Mouse (Mus musculus) hindbrain, postnatal 0 days (tissue): ENCODE measurements around the gene Fgfr2. TPM values are rescaled to one million over a fixed set of nuclear protein-coding genes. Genes with fewer than 3 reads are reported as not detected.

ENCODE experiments used
- ATAC-seq: fragments of 200-750 bp; cut with Nextera tagmentation; 2 replicates; pipeline ENCODE4 v1.8.0; 2017; ENCODE audit warnings: mild to moderate bottlenecking, moderate TSS enrichment, moderate library complexity
- DNase-seq: peaks from one replicate; pipeline ENCODE4 v3.0.0-alpha.2; 2015; ENCODE audit warnings: low spot score
- H3K27ac ChIP-seq: fragments of 300-500 bp; sonication (generic); 2 replicates; pipeline ENCODE4 v1.5.1; 2014; ENCODE audit warnings: mild to moderate bottlenecking
- H3K27me3 ChIP-seq: fragments of 300-500 bp; sonication (generic); 2 replicates; pipeline ENCODE4 v1.6.1; 2014; ENCODE audit warnings: low read length, mixed read lengths; ENCODE audit not compliant: insufficient read depth
- H3K36me3 ChIP-seq: fragments of 300-500 bp; sonication (generic); 2 replicates; pipeline ENCODE4 v1.6.1; 2014; ENCODE audit warnings: low read length, mixed read lengths; ENCODE audit not compliant: insufficient read depth
- H3K4me1 ChIP-seq: fragments of 300-500 bp; sonication (generic); 2 replicates; pipeline ENCODE4 v1.6.1; 2014; ENCODE audit warnings: antibody characterized with exemption, low read length, mixed read lengths; ENCODE audit not compliant: insufficient read depth
- H3K4me2 ChIP-seq: fragments of 300-500 bp; sonication (generic); 2 replicates; pipeline ENCODE4 v1.6.1; 2014; ENCODE audit warnings: low read depth, mild to moderate bottlenecking, low read length, moderate library complexity, mixed read lengths
- H3K4me3 ChIP-seq: fragments of 300-500 bp; sonication (generic); 2 replicates; pipeline ENCODE4 v1.5.1; 2014; ENCODE audit warnings: low read length
- H3K9ac ChIP-seq: fragments of 300-500 bp; sonication (generic); replicated peaks from 2 replicates; pipeline ENCODE4 v1.6.1; 2014; ENCODE audit warnings: mild to moderate bottlenecking, low read length, moderate library complexity, mixed read lengths
- H3K9me3 ChIP-seq: fragments of 300-500 bp; sonication (generic); 2 replicates; pipeline ENCODE4 v1.6.1; 2016; ENCODE audit warnings: low read length, mixed read lengths
- CTCF ChIP-seq: IDR thresholded peaks from 2 replicates; pipeline ENCODE4 v1.5.1; 2016; ENCODE audit warnings: antibody characterized with exemption, control low read depth, low read depth
- WGBS: fragments of 180-500 bp; shearing (Covaris S2); extraction: QIAGEN DNeasy Blood & Tissue Kit; methylation state at CpG from one replicate; pipeline ENCODE4 v1.1.7; 2014; 5-methylcytosine and 5-hydroxymethylcytosine counted together
- polyA plus RNA-seq: library from polyadenylated mRNA; unstranded; fragments of >200 nt; fragmentation: Nextera tagmentation; extraction: Ambion mirVana; gene quantifications from 2 replicates; pipeline ENCODE4 v1.2.1, GENCODE M21; 2015
- total RNA-seq: library from RNA; depleted of rRNA; stranded (reverse); fragments of >200 nt; gene quantifications from 2 replicates; pipeline ENCODE4 v1.2.3, GENCODE M21; 2014

The Fgfr2 gene
- total and polyA plus RNA-seq, 2 experiments from 2014 or later, result 17.3 to 49.0 TPM

DNA sequence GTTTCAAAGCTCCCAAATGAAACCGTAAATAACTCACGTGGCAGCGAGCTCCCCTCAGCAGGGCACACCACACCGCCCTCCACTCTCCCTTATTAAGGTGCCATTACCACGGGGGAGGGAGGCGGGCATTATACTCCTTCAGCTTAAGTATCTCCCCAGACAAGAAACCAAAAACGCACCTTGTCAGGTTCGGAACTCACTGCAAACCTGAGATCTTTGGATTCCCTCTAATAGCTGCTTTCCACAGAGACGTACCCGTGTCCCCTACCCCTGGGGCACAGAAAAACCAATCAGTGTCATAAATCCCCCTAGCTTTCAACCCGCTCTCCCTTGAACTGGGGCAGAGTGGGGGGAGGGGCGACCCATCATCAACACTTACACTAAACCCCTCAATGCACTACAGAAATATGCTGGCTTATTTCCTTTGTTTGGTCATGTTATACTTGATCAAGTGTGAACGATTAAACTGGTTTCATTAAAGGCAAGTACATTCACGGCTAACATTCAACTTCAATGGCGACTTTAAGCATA lies 2.9 kb downstream of the Fgfr2 start:
- Histone ChIP-seq H3K27me3 (no peaks in the 10 kb centered on the region), H3K4me1 (peaks cover 23% of the 10 kb centered on the region), H3K4me3 (peak overlapping the region; percentile 91), H3K9ac (peak overlapping the region; percentile 30; the same call in 1 of the 2 replicates), H3K27ac (no peak overlapping the region), H3K4me2 (peak overlapping the region; percentile 98), H3K36me3 (no peaks in the 10 kb centered on the region), H3K9me3 (no peaks in the 10 kb centered on the region)
- no peak for TF ChIP-seq CTCF
- DNase-seq (no peak), ATAC-seq (no peak)
- 11% methylated on average over 15 of the region's 15 CpGs for WGBS

- Histone ChIP-seq H3K9me3 (no peaks in the 10 kb centered on the region), H3K4me1 (peaks cover 27% of the 10 kb centered on the region), H3K4me2 (no peak overlapping the region), H3K9ac (no peak overlapping the region), H3K27me3 (no peaks in the 10 kb centered on the region), H3K27ac (no peak overlapping the region), H3K4me3 (no peak overlapping the region), H3K36me3 (no peaks in the 10 kb centered on the region)
- ATAC-seq (no peak), DNase-seq (no peak)
- no peak for TF ChIP-seq CTCF
- 18% methylated on average over 2 of the region's 2 CpGs for WGBS
These were observed 5.3 kb downstream of the Fgfr2 start for GRCm38 (mm10) chr7:133117815-133118214.

- Histone ChIP-seq H3K9me3 (no peaks in the 10 kb centered on the region), H3K4me2 (0 out of 2 replicates have a peak overlapping the region, but pooled peaks have one; percentile 43), H3K36me3 (no peaks in the 10 kb centered on the region), H3K27ac (no peak overlapping the region), H3K27me3 (no peaks in the 10 kb centered on the region), H3K4me3 (no peak overlapping the region), H3K9ac (no peak overlapping the region), H3K4me1 (peaks cover 39% of the 10 kb centered on the region)
- ATAC-seq (no peak), DNase-seq (no peak)
- TF ChIP-seq CTCF, result no peak
These were observed 6.6 kb downstream of the Fgfr2 start for GRCm38 (mm10) chr7:133116542-133116941.

DNA sequence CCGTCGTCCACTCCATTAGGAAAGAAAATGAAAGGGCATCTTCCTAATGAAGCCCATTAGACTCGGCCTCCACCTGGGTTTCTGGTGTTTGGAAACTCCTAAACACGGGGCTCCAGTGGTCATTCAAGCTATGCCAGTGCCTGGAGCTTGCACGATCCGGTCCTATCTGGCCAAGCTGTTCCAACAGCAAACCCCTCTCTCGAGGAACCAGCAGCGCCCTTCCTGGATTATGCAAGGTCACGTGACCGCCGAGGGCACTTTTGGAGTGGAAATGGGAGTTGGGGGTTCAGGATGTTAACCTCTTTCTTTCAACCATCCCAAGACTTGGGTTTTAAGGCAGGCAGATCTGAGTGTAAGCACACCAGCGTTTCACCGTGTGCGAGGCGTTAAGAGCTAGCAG lies 7.3 kb downstream of the Fgfr2 start:
- no peaks in the 10 kb centered on the region for H3K36me3 ChIP-seq
- DNase-seq, result peak; percentile 50
- no peaks in the 10 kb centered on the region for H3K27me3 ChIP-seq
- TF ChIP-seq CTCF, result no peak
- peak overlapping the region; percentile 43 for H3K4me2 ChIP-seq
- H3K9me3 ChIP-seq, result no peaks in the 10 kb centered on the region
- no peak overlapping the region for H3K27ac ChIP-seq
- H3K9ac ChIP-seq, result 0 out of 2 replicates have a peak overlapping the region, but pooled peaks have one; percentile 13
- WGBS, result 19% methylated on average over 15 of the region's 15 CpGs
- no peak overlapping the region for H3K4me3 ChIP-seq
- H3K4me1 ChIP-seq, result peaks cover 39% of the 10 kb centered on the region
- ATAC-seq, result no peak

- Histone ChIP-seq H3K4me2 (peak overlapping the region; percentile 33), H3K9me3 (no peaks in the 10 kb centered on the region), H3K27ac (no peak overlapping the region), H3K27me3 (no peaks in the 10 kb centered on the region), H3K4me3 (no peak overlapping the region), H3K9ac (0 out of 2 replicates have a peak overlapping the region, but pooled peaks have one; percentile 13), H3K4me1 (peaks cover 38% of the 10 kb centered on the region), H3K36me3 (no peaks in the 10 kb centered on the region)
- DNase-seq, result no peak
- 0 out of 2 replicates have a peak, but pooled peaks have one; percentile 43 for ATAC-seq
- TF ChIP-seq CTCF, result no peak
- 21% methylated on average over 20 of the region's 20 CpGs for WGBS
These were observed 8.2 kb downstream of the Fgfr2 start for GRCm38 (mm10) chr7:133114847-133115470.

- no peaks in the 10 kb centered on the region for H3K9me3 ChIP-seq
- H3K9ac ChIP-seq, result no peak overlapping the region
- no peak overlapping the region for H3K4me3 ChIP-seq
- DNase-seq (no peak), ATAC-seq (no peak; the same call in 1 of the 2 replicates)
- no peaks in the 10 kb centered on the region for H3K27me3 ChIP-seq
- TF ChIP-seq CTCF, result peak; percentile 56
- peaks cover 38% of the 10 kb centered on the region for H3K4me1 ChIP-seq
- H3K27ac ChIP-seq, result no peak overlapping the region; the same call in 1 of the 2 replicates
- 71% methylated on average over 8 of the region's 8 CpGs for WGBS
- no peak overlapping the region for H3K4me2 ChIP-seq
- no peaks in the 10 kb centered on the region for H3K36me3 ChIP-seq
These were observed 9.8 kb downstream of the Fgfr2 start for GRCm38 (mm10) chr7:133113185-133113895.
